Mouse (Mus musculus): Measurements from ENCODE around the gene Sec23b. TPM values are rescaled to one million over a fixed set of nuclear protein-coding genes. Genes with fewer than 3 reads are reported as not detected.

Gene Sec23b
- total and polyA plus RNA-seq, 3 experiments = 95.4 to 103 (median 98.5) TPM

Other genes with a start within 250 kb of the Sec23b start
- not detected in 2 replicates for gene Ovol2, start 224.1 kb upstream of the Sec23b start, total RNA-seq (2012; rRNA removed)
- gene Ovol2, start 224.1 kb upstream of the Sec23b start, total RNA-seq (2014; rRNA removed) = not detected in 2 replicates
- gene Ovol2, start 224.1 kb upstream of the Sec23b start, polyA plus RNA-seq (2012; ENCODE audit: insufficient read length, low read depth) = not detected in 2 replicates
- gene Kat14, start 187.2 kb upstream of the Sec23b start, total RNA-seq (2012; rRNA removed) = 25.7 and 30.9 TPM in 2 replicates
- gene Kat14, start 187.2 kb upstream of the Sec23b start, total RNA-seq (2014; rRNA removed) = 24.3 and 25.9 TPM in 2 replicates
- 54.4 and 56.2 TPM in 2 replicates for gene Kat14, start 187.2 kb upstream of the Sec23b start, polyA plus RNA-seq (2012; ENCODE audit: insufficient read length, low read depth)
- not detected in 2 replicates for gene Pet117, start 187.2 kb upstream of the Sec23b start, total RNA-seq (2012; rRNA removed)
- not detected in 2 replicates for gene Pet117, start 187.2 kb upstream of the Sec23b start, total RNA-seq (2014; rRNA removed)
- gene Pet117, start 187.2 kb upstream of the Sec23b start, polyA plus RNA-seq (2012; ENCODE audit: insufficient read length, low read depth) = 12.3 and 14.5 TPM in 2 replicates
- gene Dzank1, start 28.8 kb upstream of the Sec23b start, total RNA-seq (2012; rRNA removed) = 0.04 and 0.08 TPM in 2 replicates
- gene Dzank1, start 28.8 kb upstream of the Sec23b start, total RNA-seq (2014; rRNA removed) = 0.04 and 0.08 TPM in 2 replicates
- gene Dzank1, start 28.8 kb upstream of the Sec23b start, polyA plus RNA-seq (2012; ENCODE audit: insufficient read length, low read depth) = 0.29 and 0.34 TPM in 2 replicates
- gene Polr3f, start 28.5 kb upstream of the Sec23b start, total RNA-seq (2012; rRNA removed) = 15.8 and 18.5 TPM in 2 replicates
- gene Polr3f, start 28.5 kb upstream of the Sec23b start, total RNA-seq (2014; rRNA removed) = 28.5 and 31.9 TPM in 2 replicates
- 20.2 and 23.2 TPM in 2 replicates for gene Polr3f, start 28.5 kb upstream of the Sec23b start, polyA plus RNA-seq (2012; ENCODE audit: insufficient read length, low read depth)
- gene Rbbp9, start 5.4 kb upstream of the Sec23b start, total RNA-seq (2012; rRNA removed) = 0.13 and 0.17 TPM in 2 replicates
- 0.42 and 0.57 TPM in 2 replicates for gene Rbbp9, start 5.4 kb upstream of the Sec23b start, total RNA-seq (2014; rRNA removed)
- gene Rbbp9, start 5.4 kb upstream of the Sec23b start, polyA plus RNA-seq (2012; ENCODE audit: insufficient read length, low read depth) = 0.11 and 0.14 TPM in 2 replicates
- 34.7 and 36.1 TPM in 2 replicates for gene Smim26, start 37.8 kb downstream of the Sec23b start, total RNA-seq (2012; rRNA removed)
- 59.7 and 69.6 TPM in 2 replicates for gene Smim26, start 37.8 kb downstream of the Sec23b start, total RNA-seq (2014; rRNA removed)
- gene Smim26, start 37.8 kb downstream of the Sec23b start, polyA plus RNA-seq (2012; ENCODE audit: insufficient read length, low read depth) = 30.0 and 35.0 TPM in 2 replicates
- 43.1 and 47.8 TPM in 2 replicates for gene Dtd1, start 43.7 kb downstream of the Sec23b start, total RNA-seq (2012; rRNA removed)
- 42.7 and 46.4 TPM in 2 replicates for gene Dtd1, start 43.7 kb downstream of the Sec23b start, total RNA-seq (2014; rRNA removed)
- gene Dtd1, start 43.7 kb downstream of the Sec23b start, polyA plus RNA-seq (2012; ENCODE audit: insufficient read length, low read depth) = 43.3 and 48.8 TPM in 2 replicates

All from CH12.LX (cell line).